Mouse (Mus musculus): ENCODE data around the gene Mrpl50.
"Not testable (repeated sequence)": the region's sequence is repeated elsewhere in the genome, so short reads cannot be mapped to it uniquely, and the experiment has no call there.

The Mrpl50 gene

DNA sequence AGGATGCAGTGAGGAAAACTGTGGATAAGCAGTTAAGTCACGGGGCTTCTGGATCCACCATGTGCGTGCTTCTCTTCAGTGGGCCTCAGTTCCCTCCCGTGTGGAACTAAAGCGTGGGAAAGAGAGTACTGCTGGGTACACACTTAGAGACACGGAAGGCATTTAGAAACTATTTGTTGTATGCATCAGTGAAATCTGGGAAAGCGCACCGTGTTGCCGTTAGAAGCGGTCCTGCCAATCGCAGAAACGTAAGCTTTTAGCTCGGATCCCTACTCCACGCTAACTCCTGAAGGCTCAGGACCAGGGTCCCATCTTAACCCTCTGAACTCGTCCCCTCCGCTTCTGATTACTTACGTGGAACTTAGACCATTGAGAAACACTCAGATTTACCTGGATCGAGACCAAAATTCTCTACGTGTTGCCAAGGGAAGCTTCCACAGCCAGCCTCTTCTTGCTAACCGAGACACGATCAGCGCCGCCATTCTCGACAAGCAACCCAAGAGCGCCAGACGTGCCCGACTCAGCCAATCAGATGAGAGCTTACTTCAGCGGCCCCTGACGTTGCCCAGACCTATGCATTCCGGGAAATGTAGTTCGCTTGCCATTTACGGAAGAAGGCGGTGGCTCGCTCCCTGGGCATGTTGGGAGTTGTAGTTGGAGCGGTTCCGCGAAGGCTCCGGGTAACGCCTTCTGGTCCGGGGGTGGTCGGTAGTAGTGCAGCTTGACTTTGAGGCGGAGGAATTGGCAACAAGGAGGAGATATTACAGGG is at the start of gene Mrpl50, which contains the start of gene Zfp189:
Gene Mrpl50, minus strand, starts transcription at position 522 of the 769 bp plus-strand sequence.
Gene Zfp189, plus strand, starts transcription at position 605 of the 769 bp plus-strand sequence.
- DNase-seq (ENCODE audit: low spot score), result peak; percentile 88

DNA sequence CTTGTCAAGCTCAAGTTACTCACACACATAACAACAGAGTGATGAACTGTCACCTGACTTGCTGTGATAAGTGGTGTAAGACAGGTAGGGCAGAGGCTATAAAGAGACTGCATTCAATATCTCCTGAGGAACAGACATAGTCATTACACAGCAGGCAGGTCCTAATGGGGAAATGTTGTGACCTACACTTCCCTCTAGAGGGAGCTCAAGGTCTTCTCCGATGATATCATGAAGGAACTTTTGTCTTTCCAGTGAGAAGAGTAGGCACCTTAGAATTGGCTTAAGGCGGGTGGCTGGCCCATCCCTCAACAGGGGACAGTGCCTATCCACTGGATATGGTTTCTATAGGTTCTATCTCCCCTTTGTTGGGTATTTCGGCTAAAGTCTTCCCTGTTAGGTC is 46.7 kb upstream of the Mrpl50 start:
- DNase-seq (ENCODE audit: low spot score), result peak; percentile 51

DNA sequence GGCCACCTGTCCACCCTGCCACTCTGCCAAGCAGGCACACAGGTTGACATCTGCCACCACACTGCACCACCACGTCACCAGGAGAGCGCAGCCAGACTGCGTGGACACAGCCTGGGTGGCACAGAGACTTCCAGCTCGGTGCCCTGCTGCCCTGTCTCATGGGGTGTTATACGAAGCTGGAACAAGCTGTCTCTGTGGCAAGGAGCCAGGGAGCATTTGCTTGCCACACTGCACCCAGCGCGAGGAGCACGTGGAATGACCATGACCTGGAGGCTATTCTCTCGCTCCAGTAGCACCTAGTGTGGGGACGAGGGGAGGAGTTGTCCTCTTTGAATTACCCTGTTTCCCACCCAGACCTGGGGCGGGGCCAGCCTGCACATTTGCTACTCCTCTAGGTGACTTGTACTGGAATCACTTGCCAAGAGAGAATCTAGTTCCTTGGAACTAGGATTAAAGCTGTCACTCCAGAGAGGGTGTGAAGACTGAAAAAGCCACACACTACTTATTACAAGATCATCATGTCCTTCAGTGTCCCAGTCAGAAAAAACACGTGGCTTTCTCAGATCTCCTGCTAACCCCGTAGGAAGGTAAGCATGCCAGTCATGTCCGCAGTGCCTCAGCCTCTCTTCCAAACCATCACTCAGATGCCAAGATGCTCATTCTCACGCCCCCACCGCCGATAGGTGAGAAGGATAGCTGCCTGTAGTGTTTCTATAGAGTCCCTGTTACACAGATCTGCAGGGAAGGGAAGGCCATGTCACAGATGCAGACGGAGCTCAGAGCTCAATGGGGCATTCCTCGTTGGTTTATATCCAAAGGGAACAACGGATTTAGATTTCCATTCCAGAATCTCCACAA is 39.3 kb upstream of the Mrpl50 start:
- peak; percentile 56 for DNase-seq (ENCODE audit: low spot score)

- DNase-seq (ENCODE audit: low spot score), result no peak
These were observed 37.3 kb upstream of the Mrpl50 start for GRCm38 (mm10) chr4:49558181-49558580.

DNA sequence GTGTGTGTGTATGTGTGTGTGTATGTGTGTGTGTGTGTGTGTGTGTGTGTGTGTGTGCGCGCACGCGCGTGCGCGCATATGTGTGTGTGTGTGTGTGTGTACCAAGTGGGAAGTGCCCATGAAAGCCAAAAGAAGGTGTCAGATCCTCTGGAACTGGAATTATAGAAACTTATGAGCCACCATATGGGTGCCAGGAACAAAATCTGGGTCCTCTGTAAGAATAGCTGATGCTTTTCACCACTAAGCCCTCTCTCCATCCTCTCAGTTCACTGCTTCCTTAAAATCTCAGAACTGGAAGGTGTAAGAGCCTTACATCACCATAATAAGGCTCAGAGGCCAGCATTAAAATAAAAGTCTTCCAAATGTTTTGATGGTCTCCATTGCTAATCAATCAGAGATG is 36.5 kb upstream of the Mrpl50 start:
- DNase-seq (ENCODE audit: low spot score), result no peak

GRCm38 (mm10) chr4:49553380-49553779 is 32.5 kb upstream of the Mrpl50 start:
- no peak for DNase-seq (ENCODE audit: low spot score)

GRCm38 (mm10) chr4:49549383-49549782 is 28.5 kb upstream of the Mrpl50 start, which contains the start of gene Aldob:
Gene Aldob (minus strand): TSS chr4:49549546.
- no peak for DNase-seq (ENCODE audit: low spot score)

GRCm38 (mm10) chr4:49547544-49548219 is 26.8 kb upstream of the Mrpl50 start:
- DNase-seq (ENCODE audit: low spot score), result no peak

DNA sequence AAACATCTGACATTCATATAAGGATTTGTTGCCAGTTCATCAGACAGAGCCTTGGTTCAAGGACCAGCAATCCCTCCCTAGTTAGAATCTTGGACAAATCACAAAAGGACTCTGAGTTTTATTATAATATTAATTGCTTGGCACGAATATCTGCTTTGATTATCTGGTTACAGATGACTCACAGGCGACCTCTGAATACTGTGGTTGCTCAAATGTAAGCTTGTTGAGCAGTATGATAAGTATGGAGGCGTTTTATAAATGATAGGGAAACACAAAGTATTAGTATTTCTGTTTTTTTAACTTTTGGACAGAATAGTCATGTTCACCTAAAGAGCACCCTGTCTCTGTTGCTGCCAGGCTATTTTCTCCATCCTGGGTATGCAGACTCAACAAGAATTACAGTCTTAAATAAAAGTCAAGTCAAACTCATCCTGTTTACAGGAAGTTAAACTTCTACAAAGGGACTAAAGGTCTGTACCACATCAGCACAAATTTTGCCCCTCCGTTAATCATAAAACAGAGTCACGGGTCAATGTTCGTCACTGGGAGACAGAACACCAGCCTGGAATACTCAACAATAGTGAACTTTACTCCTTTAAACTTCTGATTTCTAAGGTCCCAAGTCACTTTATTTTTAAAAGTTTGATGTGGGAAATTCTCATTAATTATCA is 26.1 kb upstream of the Mrpl50 start:
- DNase-seq (ENCODE audit: low spot score), result no peak

GRCm38 (mm10) chr4:49546026-49546425 is 25.1 kb upstream of the Mrpl50 start:
- DNase-seq (ENCODE audit: low spot score), result no peak

DNA sequence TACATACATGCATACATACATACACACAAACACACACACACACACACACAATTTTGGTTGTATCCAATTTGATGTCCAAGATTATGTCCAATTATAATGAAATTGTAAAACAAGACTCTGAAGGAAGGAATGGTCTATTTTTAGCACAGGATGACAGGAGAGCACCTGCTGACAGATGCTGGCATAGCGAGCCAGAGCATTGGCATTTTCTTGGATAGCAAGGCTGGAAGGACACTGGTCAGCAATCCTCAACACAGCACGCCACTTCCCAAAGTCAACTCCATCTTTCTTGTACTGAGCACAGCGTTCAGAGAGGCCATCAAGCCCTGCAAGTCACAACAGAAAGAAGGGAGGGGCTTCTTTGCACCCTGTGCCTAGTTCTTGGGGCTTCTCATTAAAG is 20.1 kb upstream of the Mrpl50 start:
- no peak for DNase-seq (ENCODE audit: low spot score)

DNA sequence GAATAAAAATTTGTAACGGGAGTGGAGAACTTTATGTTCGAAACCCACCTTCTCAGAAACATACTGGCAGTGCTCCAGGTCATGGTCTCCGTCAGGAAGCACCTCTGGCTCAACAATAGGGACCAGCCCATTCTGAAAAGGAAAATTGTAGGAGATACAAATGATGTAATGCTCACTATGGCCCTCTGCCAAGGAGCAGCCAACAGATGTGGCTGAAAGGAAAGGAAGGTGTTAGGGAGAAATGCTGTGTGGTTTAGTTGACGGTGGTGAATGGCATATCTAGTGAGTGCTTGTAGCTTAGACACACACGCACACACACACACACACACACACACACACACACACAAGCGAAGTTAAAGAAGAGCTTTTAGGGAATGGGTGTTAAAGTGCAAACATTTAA is 18.8 kb upstream of the Mrpl50 start:
- no peak for DNase-seq (ENCODE audit: low spot score)

DNA sequence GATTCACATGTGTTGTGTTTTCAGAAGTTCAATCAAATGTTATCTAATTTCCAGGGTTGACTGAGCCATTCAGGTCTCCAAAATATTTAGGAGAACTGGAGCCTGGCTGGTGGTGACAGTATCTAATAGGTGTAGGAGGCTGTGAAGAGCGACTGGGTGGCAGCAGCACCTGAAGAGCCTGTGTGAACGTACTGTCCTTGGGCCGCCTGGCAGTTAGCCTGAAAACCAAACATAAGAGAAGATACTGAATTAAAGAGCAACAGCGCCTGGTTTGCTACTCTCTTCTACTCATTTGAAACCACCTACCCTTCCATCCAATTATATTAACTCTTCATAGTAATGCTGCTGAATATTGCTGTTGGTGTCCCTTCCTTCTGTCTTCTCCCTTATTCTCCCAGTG is 15.8 kb upstream of the Mrpl50 start:
- no peak for DNase-seq (ENCODE audit: low spot score)

DNA sequence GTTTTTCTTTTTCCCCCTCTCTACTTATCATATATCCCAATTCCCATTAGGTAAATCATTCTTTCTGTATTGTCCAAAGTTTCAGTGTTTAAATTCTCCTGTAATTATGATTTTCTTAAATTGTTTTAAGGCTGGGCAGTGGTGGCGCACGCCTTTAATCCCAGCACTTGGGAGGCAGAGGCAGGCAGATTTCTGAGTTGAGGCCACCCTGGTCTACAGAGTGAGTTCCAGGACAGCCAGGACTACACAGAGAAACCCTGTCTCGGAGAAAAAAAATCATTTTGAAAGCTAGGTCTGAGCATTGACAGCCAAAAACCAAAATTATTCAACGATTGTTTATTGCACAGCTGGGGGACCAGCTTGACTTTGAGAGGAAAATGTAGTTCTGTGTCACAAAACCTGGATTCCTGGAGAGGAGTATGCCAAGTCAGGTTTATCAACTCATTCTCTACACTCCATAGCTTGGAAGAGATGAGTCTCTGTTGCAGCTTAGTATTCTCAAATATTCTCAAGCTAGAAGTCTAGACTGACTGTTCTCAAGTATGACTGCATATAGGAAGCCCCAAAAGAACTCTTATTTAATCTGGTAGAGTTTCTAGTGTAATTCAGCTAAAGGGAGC is 14.9 kb upstream of the Mrpl50 start:
- no peak for DNase-seq (ENCODE audit: low spot score)

GRCm38 (mm10) chr4:49535036-49535435 is 14.1 kb upstream of the Mrpl50 start:
- no peak for DNase-seq (ENCODE audit: low spot score)

DNA sequence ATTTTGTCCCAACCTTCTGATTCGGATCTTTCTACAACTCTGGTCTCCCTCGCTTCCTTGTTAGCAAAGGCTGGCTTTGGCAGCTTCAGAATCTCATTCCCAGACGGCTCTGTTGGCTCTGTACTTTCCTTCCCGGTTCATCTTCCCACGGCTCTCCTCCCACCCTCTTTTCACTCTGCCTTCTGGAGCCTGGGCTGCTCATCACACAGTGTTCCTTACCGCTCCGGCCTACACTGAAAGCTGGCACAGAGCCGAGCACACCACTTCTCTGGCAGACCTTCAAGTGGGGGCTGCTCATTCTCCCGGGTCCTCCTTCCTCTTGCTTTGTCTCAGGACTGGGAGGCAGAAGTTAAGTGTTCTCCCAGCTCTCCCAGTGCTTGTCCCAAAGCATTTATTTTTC is 1.7 kb upstream of the Mrpl50 start:
- DNase-seq (ENCODE audit: low spot score), result peak; percentile 71

- no peak for DNase-seq (ENCODE audit: low spot score)
These were observed 453 bp upstream of the Mrpl50 start for GRCm38 (mm10) chr4:49521346-49521745.

DNA sequence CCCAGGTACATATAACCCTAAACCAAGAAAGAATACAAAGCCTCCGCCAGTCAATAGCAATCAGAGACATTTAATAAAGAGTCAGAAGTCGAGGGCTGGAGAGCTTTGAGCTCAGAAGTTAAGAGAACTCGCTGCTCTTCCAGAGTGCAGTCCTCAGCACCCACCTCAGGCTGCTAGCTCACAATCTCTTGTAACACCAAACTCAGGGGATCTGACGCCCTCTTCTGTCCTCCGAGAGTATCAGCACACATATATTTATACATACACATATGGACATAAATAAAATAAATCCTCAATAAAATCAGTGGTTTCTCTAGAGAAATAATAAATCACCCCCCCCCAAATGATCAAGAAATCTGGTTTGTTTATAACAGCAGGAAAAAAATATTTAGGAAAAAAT is 1.4 kb downstream of the Mrpl50 start:
- DNase-seq (ENCODE audit: low spot score), result no peak

DNA sequence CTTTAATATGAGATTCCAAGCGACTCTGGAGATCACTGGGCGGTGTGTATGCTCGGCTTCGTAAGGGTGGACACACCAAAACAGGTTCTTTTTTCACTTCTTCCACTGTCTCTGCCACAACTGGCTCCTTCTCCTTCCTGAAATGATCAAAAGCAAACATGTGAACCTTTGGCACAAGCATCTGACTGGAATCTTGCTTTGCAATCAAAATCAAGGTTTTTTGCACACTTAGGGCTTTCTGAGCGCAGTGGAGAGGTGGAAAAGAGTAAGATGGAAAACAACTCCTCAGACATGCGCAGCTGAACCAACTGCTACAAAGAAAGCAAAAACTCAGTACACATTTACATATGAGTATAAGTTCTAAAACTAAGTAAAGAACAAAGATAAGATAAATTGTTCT is 6.5 kb downstream of the Mrpl50 start:
- no peak for DNase-seq (ENCODE audit: low spot score)

DNA sequence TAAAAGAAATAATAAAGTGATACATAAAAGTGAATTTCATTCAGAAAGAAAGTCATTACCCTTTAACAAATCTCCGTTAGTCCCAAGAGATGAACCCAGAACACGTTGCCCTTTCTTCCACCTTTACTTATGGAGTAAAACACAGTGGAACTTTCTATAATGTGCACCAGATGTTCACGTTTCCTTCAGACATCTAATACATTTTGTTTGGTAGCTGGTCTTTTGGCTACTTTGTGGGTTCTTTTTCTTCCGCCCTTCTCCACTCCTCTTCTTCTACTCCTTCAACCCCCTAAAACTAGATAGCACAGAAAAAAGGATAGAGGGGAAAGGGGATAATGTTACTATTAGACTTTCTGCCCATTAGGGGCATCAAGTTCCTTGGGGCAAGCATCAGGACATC is 8.3 kb downstream of the Mrpl50 start:
- DNase-seq (ENCODE audit: low spot score), result no peak

DNA sequence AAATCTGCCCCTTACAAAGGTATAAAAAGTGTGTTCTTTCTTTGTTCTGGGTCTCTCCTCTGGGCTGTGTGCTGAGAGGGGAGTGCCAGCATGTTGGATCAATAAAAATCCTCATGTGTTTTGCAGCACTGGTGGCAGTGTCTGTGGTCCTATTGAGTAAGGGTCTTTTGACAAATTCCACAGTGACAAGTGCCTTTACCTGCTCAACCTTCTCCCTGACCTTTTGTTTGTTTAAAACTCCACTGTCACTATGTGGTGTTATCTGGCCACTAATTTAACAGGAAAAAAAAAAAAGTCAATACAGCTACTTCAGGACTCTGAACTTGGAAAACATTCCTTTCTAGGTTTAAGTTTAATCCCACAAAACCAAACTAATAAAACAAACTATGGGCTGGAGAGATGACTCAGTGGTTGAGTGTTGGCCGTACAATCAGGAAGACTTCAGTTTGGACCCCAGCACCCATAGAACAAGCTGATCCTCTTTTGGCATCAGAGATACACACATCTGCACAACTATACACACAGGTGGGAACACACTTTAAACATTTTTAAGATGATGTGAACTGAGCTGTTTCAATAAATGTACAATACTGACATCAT is 10.6 kb downstream of the Mrpl50 start:
- not testable (repeated sequence) for DNase-seq (ENCODE audit: low spot score)

Data from testis, postnatal 10 days (tissue).